Mouse (Mus musculus): ENCODE data around the gene Tmem143. TPM values are rescaled to one million over a fixed set of nuclear protein-coding genes. Genes with fewer than 3 reads are reported as not detected.
A peak's percentile ranks its signal among the peaks of the same experiment; 100 is the strongest.
"Not testable (repeated sequence)": the region's sequence is repeated elsewhere in the genome, so short reads cannot be mapped to it uniquely, and the experiment has no call there.

Gene Tmem143
- polyA plus RNA-seq, 1 experiment from 2014 or later: 6.2 TPM

- no peak overlapping the region for H3K27ac ChIP-seq
- H3K4me2 ChIP-seq (ENCODE audit: low read length): no peak overlapping the region
- no peak overlapping the region for H3K4me3 ChIP-seq (replicated peaks; ENCODE audit: low read depth, low read length)
- WGBS: 94% methylated on average over 2 of the region's 2 CpGs
- H3K9ac ChIP-seq (ENCODE audit: low read depth, low read length): no peak overlapping the region
- H3K9me3 ChIP-seq (replicated peaks; ENCODE audit: low read length): no peaks in the 10 kb centered on the region
- no peak for DNase-seq (ENCODE audit: low spot score)
- no peak for ATAC-seq (replicated peaks; ENCODE audit: low FRiP score, low read depth)
- H3K27me3 ChIP-seq (ENCODE audit: insufficient read depth, low read length): no peaks in the 10 kb centered on the region
- H3K4me1 ChIP-seq (replicated peaks; ENCODE audit: insufficient read depth, low read length): no peaks in the 10 kb centered on the region
- H3K36me3 ChIP-seq (ENCODE audit: insufficient read depth, low read length): peaks cover 69% of the 10 kb centered on the region
- no peak for TF ChIP-seq CTCF (IDR thresholded peaks at IDR 0.05; ENCODE audit: low read depth)
These were observed 15.7 kb upstream of the Tmem143 start for GRCm38 (mm10) chr7:45881011-45881410.

GRCm38 (mm10) chr7:45887246-45887645 is 9.5 kb upstream of the Tmem143 start:
- Histone ChIP-seq H3K36me3 (ENCODE audit: insufficient read depth, low read length) (peaks cover 26% of the 10 kb centered on the region), H3K9me3 (replicated peaks; ENCODE audit: low read length) (no peaks in the 10 kb centered on the region), H3K27ac (no peak overlapping the region), H3K27me3 (ENCODE audit: insufficient read depth, low read length) (no peaks in the 10 kb centered on the region), H3K4me3 (replicated peaks; ENCODE audit: low read depth, low read length) (no peak overlapping the region), H3K9ac (ENCODE audit: low read depth, low read length) (0 out of 2 replicates have a peak overlapping the region, but pooled peaks have one; percentile 23), H3K4me2 (ENCODE audit: low read length) (no peak overlapping the region), H3K4me1 (replicated peaks; ENCODE audit: insufficient read depth, low read length) (no peaks in the 10 kb centered on the region)
- TF ChIP-seq CTCF (IDR thresholded peaks at IDR 0.05; ENCODE audit: low read depth): no peak
- DNase-seq (ENCODE audit: low spot score) (no peak), ATAC-seq (replicated peaks; ENCODE audit: low FRiP score, low read depth) (no peak)
- 42% methylated on average over 3 of the region's 3 CpGs for WGBS

- Histone ChIP-seq H3K27me3 (ENCODE audit: insufficient read depth, low read length) (no peaks in the 10 kb centered on the region), H3K36me3 (ENCODE audit: insufficient read depth, low read length) (no peaks in the 10 kb centered on the region), H3K27ac (no peak overlapping the region), H3K4me3 (replicated peaks; ENCODE audit: low read depth, low read length) (no peak overlapping the region), H3K9ac (ENCODE audit: low read depth, low read length) (no peak overlapping the region), H3K4me2 (ENCODE audit: low read length) (no peak overlapping the region), H3K9me3 (replicated peaks; ENCODE audit: low read length) (no peaks in the 10 kb centered on the region), H3K4me1 (replicated peaks; ENCODE audit: insufficient read depth, low read length) (no peaks in the 10 kb centered on the region)
- ATAC-seq (replicated peaks; ENCODE audit: low FRiP score, low read depth): no peak
- TF ChIP-seq CTCF (IDR thresholded peaks at IDR 0.05; ENCODE audit: low read depth): no peak
- DNase-seq (ENCODE audit: low spot score): no peak
- 75% methylated on average over 2 of the region's 2 CpGs for WGBS
These were observed 4.1 kb upstream of the Tmem143 start for GRCm38 (mm10) chr7:45892651-45893050.

- peak; percentile 11 for ATAC-seq (replicated peaks; ENCODE audit: low FRiP score, low read depth)
- Histone ChIP-seq H3K4me3 (replicated peaks; ENCODE audit: low read depth, low read length) (no peak overlapping the region), H3K9ac (ENCODE audit: low read depth, low read length) (no peak overlapping the region), H3K36me3 (ENCODE audit: insufficient read depth, low read length) (no peaks in the 10 kb centered on the region), H3K27me3 (ENCODE audit: insufficient read depth, low read length) (no peaks in the 10 kb centered on the region), H3K4me2 (ENCODE audit: low read length) (peak overlapping the region; percentile 23), H3K4me1 (replicated peaks; ENCODE audit: insufficient read depth, low read length) (no peaks in the 10 kb centered on the region), H3K27ac (no peak overlapping the region), H3K9me3 (replicated peaks; ENCODE audit: low read length) (no peaks in the 10 kb centered on the region)
- TF ChIP-seq CTCF (IDR thresholded peaks at IDR 0.05; ENCODE audit: low read depth): no peak
- 70% methylated on average over 6 of the region's 6 CpGs for WGBS
- no peak for DNase-seq (ENCODE audit: low spot score)
These were observed 717 bp upstream of the Tmem143 start for GRCm38 (mm10) chr7:45895931-45896516.

GRCm38 (mm10) chr7:45897258-45897757 is 567 bp downstream of the Tmem143 start:
- 0 out of 2 replicates have a peak, but pooled peaks have one; percentile 18 for TF ChIP-seq CTCF (IDR thresholded peaks at IDR 0.05; ENCODE audit: low read depth)
- H3K4me2 ChIP-seq (ENCODE audit: low read length): peak overlapping the region; percentile 74
- peak; percentile 67 for ATAC-seq (replicated peaks; ENCODE audit: low FRiP score, low read depth)
- H3K9me3 ChIP-seq (replicated peaks; ENCODE audit: low read length): no peaks in the 10 kb centered on the region
- H3K4me1 ChIP-seq (replicated peaks; ENCODE audit: insufficient read depth, low read length): no peaks in the 10 kb centered on the region
- H3K4me3 ChIP-seq (replicated peaks; ENCODE audit: low read depth, low read length): peak overlapping the region; percentile 46
- no peaks in the 10 kb centered on the region for H3K27me3 ChIP-seq (ENCODE audit: insufficient read depth, low read length)
- H3K36me3 ChIP-seq (ENCODE audit: insufficient read depth, low read length): no peaks in the 10 kb centered on the region
- 2% methylated on average over 19 of the region's 19 CpGs for WGBS
- DNase-seq (ENCODE audit: low spot score): peak; percentile 69
- peak overlapping the region; percentile 80 for H3K27ac ChIP-seq
- H3K9ac ChIP-seq (ENCODE audit: low read depth, low read length): peak overlapping the region; percentile 60

GRCm38 (mm10) chr7:45898125-45898524 is 1.4 kb downstream of the Tmem143 start:
- not testable (repeated sequence) for H3K36me3 ChIP-seq (ENCODE audit: insufficient read depth, low read length); H3K9me3 ChIP-seq (replicated peaks; ENCODE audit: low read length); H3K27ac ChIP-seq; H3K4me3 ChIP-seq (replicated peaks; ENCODE audit: low read depth, low read length); H3K9ac ChIP-seq (ENCODE audit: low read depth, low read length); H3K27me3 ChIP-seq (ENCODE audit: insufficient read depth, low read length); ATAC-seq (replicated peaks; ENCODE audit: low FRiP score, low read depth); H3K4me1 ChIP-seq (replicated peaks; ENCODE audit: insufficient read depth, low read length)
- peak; percentile 44 for DNase-seq (ENCODE audit: low spot score)
- TF ChIP-seq CTCF (IDR thresholded peaks at IDR 0.05; ENCODE audit: low read depth): peak; percentile 55
- H3K4me2 ChIP-seq (ENCODE audit: low read length): peak overlapping the region; percentile 74; the same call in 1 of the 2 replicates
- 50% methylated on average over 4 of the region's 4 CpGs for WGBS

Measured in kidney, postnatal 0 days (tissue).